Mouse (Mus musculus) liver, embryonic 16.5 days (tissue): Measurements from ENCODE around the gene Rhbdl2. TPM values are rescaled to one million over a fixed set of nuclear protein-coding genes. Genes with fewer than 3 reads are reported as not detected.

Experiments
- ATAC-seq: fragments of 200-750 bp; cut with Nextera tagmentation; 2 replicates; pipeline ENCODE4 v1.8.0; 2017; ENCODE audit warnings: low read depth, mild to moderate bottlenecking, moderate number of reproducible peaks, moderate library complexity
- H3K27ac ChIP-seq: fragments of 300-500 bp; sonication (generic); 2 replicates; pipeline ENCODE4 v1.5.1; 2014; ENCODE audit warnings: mild to moderate bottlenecking, low read length
- H3K27me3 ChIP-seq: fragments of 300-500 bp; sonication (generic); 2 replicates; pipeline ENCODE4 v1.6.1; 2014; ENCODE audit warnings: low read depth, low read length, mixed read lengths; ENCODE audit not compliant: control insufficient read depth, insufficient read depth
- H3K36me3 ChIP-seq: fragments of 300-500 bp; sonication (generic); 2 replicates; pipeline ENCODE4 v1.6.1; 2014; ENCODE audit warnings: mild to moderate bottlenecking; ENCODE audit not compliant: control insufficient read depth, insufficient read depth
- H3K4me1 ChIP-seq: fragments of 300-500 bp; sonication (generic); 2 replicates; pipeline ENCODE4 v1.6.1; 2014; ENCODE audit warnings: low read depth, low read length, mixed read lengths; ENCODE audit not compliant: control insufficient read depth
- H3K4me2 ChIP-seq: fragments of 300-500 bp; sonication (generic); 2 replicates; pipeline ENCODE4 v1.6.1; 2014; ENCODE audit warnings: low read depth, low read length, mixed read lengths
- H3K4me3 ChIP-seq: fragments of 300-500 bp; sonication (generic); 2 replicates; pipeline ENCODE4 v1.5.1; 2014; ENCODE audit warnings: low read depth, mild to moderate bottlenecking, low read length
- H3K9ac ChIP-seq: fragments of 300-500 bp; sonication (generic); 2 replicates; pipeline ENCODE4 v1.6.1; 2014; ENCODE audit warnings: low read depth, low read length
- H3K9me3 ChIP-seq: fragments of 300-500 bp; sonication (generic); replicated peaks from 2 replicates; pipeline ENCODE4 v1.6.1; 2016; ENCODE audit warnings: low read length; ENCODE audit not compliant: control insufficient read depth
- WGBS: fragments of 180-500 bp; shearing (Covaris S2); extraction: QIAGEN DNeasy Blood & Tissue Kit; methylation state at CpG from one replicate; pipeline ENCODE4 v1.1.7; 2014; ENCODE audit not compliant: insufficient replicate concordance; 5-methylcytosine and 5-hydroxymethylcytosine counted together
- polyA plus RNA-seq: library from polyadenylated mRNA; unstranded; fragments of >200 nt; fragmentation: Nextera tagmentation; extraction: Ambion mirVana; gene quantifications from 2 replicates; pipeline ENCODE4 v1.2.1, GENCODE M21; 2015

Rhbdl2 gene
- polyA plus RNA-seq, 1 experiment from 2014 or later: 0.07 TPM

- WGBS: 46% methylated on average over 6 of the region's 6 CpGs
- no peaks in the 10 kb centered on the region for H3K9me3 ChIP-seq
- no peak overlapping the region for H3K4me2 ChIP-seq
- H3K9ac ChIP-seq: no peak overlapping the region
- H3K36me3 ChIP-seq: no peaks in the 10 kb centered on the region
- no peaks in the 10 kb centered on the region for H3K4me1 ChIP-seq
- no peaks in the 10 kb centered on the region for H3K27me3 ChIP-seq
- ATAC-seq: no peak
- no peak overlapping the region for H3K4me3 ChIP-seq
- H3K27ac ChIP-seq: no peak overlapping the region
These were observed 16.0 kb downstream of the Rhbdl2 start for GRCm38 (mm10) chr4:123803642-123804041.

GRCm38 (mm10) chr4:123808304-123808703, 20.6 kb downstream of the Rhbdl2 start:
- ATAC-seq: no peak
- WGBS: 72% methylated on average over 11 of the region's 11 CpGs
- H3K9ac ChIP-seq: no peak overlapping the region
- no peaks in the 10 kb centered on the region for H3K27me3 ChIP-seq
- H3K36me3 ChIP-seq: no peaks in the 10 kb centered on the region
- H3K4me2 ChIP-seq: no peak overlapping the region
- no peak overlapping the region for H3K27ac ChIP-seq
- H3K4me3 ChIP-seq: no peak overlapping the region
- H3K9me3 ChIP-seq: no peaks in the 10 kb centered on the region
- H3K4me1 ChIP-seq: no peaks in the 10 kb centered on the region

GRCm38 (mm10) chr4:123810475-123811295, 23.0 kb downstream of the Rhbdl2 start:
- Histone ChIP-seq H3K27ac (no peak overlapping the region), H3K27me3 (no peaks in the 10 kb centered on the region)
- 66% methylated on average over 12 of the region's 12 CpGs for WGBS

GRCm38 (mm10) chr4:123812525-123812924, 24.9 kb downstream of the Rhbdl2 start:
- Histone ChIP-seq H3K9ac (no peak overlapping the region), H3K27ac (no peak overlapping the region), H3K36me3 (no peaks in the 10 kb centered on the region), H3K4me2 (no peak overlapping the region), H3K27me3 (no peaks in the 10 kb centered on the region), H3K4me3 (no peak overlapping the region), H3K9me3 (no peaks in the 10 kb centered on the region), H3K4me1 (no peaks in the 10 kb centered on the region)
- whole genome bisulfite sequencing: 50% methylated on average over 3 of the region's 3 CpGs
- no peak for ATAC-seq

More at GRCm38 (mm10) chr4:123810475-123811295, 23.0 kb downstream of the Rhbdl2 start:
- H3K4me1 ChIP-seq: no peaks in the 10 kb centered on the region
- H3K4me3 ChIP-seq: no peak overlapping the region
- ATAC-seq: no peak
- H3K4me2 ChIP-seq: no peak overlapping the region
- no peaks in the 10 kb centered on the region for H3K9me3 ChIP-seq
- no peak overlapping the region for H3K9ac ChIP-seq
- H3K36me3 ChIP-seq: no peaks in the 10 kb centered on the region

GRCm38 (mm10) chr4:123814030-123814501, 26.4 kb downstream of the Rhbdl2 start:
- Histone ChIP-seq H3K27ac (no peak overlapping the region), H3K9ac (no peak overlapping the region), H3K4me3 (no peak overlapping the region), H3K4me2 (no peak overlapping the region), H3K9me3 (no peaks in the 10 kb centered on the region), H3K36me3 (no peaks in the 10 kb centered on the region), H3K27me3 (no peaks in the 10 kb centered on the region), H3K4me1 (no peaks in the 10 kb centered on the region)
- 54% methylated on average over 7 of the region's 7 CpGs for WGBS
- no peak for ATAC-seq

GRCm38 (mm10) chr4:123819093-123819610, 31.5 kb downstream of the Rhbdl2 start:
- no peaks in the 10 kb centered on the region for H3K9me3 ChIP-seq
- no peak overlapping the region for H3K4me3 ChIP-seq
- no peak overlapping the region for H3K9ac ChIP-seq
- no peaks in the 10 kb centered on the region for H3K27me3 ChIP-seq
- 47% methylated on average over 4 of the region's 4 CpGs for WGBS
- H3K4me1 ChIP-seq: no peaks in the 10 kb centered on the region
- H3K4me2 ChIP-seq: no peak overlapping the region
- ATAC-seq: no peak
- H3K36me3 ChIP-seq: no peaks in the 10 kb centered on the region
- no peak overlapping the region for H3K27ac ChIP-seq

GRCm38 (mm10) chr4:123842126-123842525, 54.5 kb downstream of the Rhbdl2 start:
- WGBS: 68% methylated on average over 8 of the region's 8 CpGs
- Histone ChIP-seq H3K4me1 (no peaks in the 10 kb centered on the region), H3K9me3 (no peaks in the 10 kb centered on the region), H3K4me3 (no peak overlapping the region), H3K4me2 (no peak overlapping the region), H3K36me3 (no peaks in the 10 kb centered on the region), H3K27me3 (no peaks in the 10 kb centered on the region), H3K27ac (no peak overlapping the region), H3K9ac (no peak overlapping the region)
- no peak for ATAC-seq

- H3K4me1 ChIP-seq: no peaks in the 10 kb centered on the region
- no peaks in the 10 kb centered on the region for H3K36me3 ChIP-seq
- no peaks in the 10 kb centered on the region for H3K9me3 ChIP-seq
- WGBS: 52% methylated on average over 4 of the region's 4 CpGs
- no peak overlapping the region for H3K9ac ChIP-seq
- no peak overlapping the region for H3K4me2 ChIP-seq
- H3K4me3 ChIP-seq: no peak overlapping the region
- no peak overlapping the region for H3K27ac ChIP-seq
- no peak for ATAC-seq
- no peaks in the 10 kb centered on the region for H3K27me3 ChIP-seq
These were observed 69.2 kb downstream of the Rhbdl2 start for GRCm38 (mm10) chr4:123856888-123857287.

- Histone ChIP-seq H3K27me3 (no peaks in the 10 kb centered on the region), H3K9ac (no peak overlapping the region), H3K4me1 (no peaks in the 10 kb centered on the region), H3K9me3 (no peaks in the 10 kb centered on the region), H3K36me3 (no peaks in the 10 kb centered on the region), H3K4me3 (no peak overlapping the region), H3K27ac (no peak overlapping the region), H3K4me2 (no peak overlapping the region)
- WGBS: 61% methylated on average over 7 of the region's 7 CpGs
- ATAC-seq: no peak
These were observed 70.4 kb downstream of the Rhbdl2 start for GRCm38 (mm10) chr4:123858090-123858489.
